Mouse (Mus musculus) ovary, adult 10 weeks (tissue): ENCODE data around the gene Cd1d1. TPM values are rescaled to one million over a fixed set of nuclear protein-coding genes. Genes with fewer than 3 reads are reported as not detected.

ENCODE experiments used
- polyA plus RNA-seq: library from polyadenylated mRNA; stranded (reverse); fragments of 350-450 nt; fragmentation: Illumina TruSeq; extraction: RNeasy Lipid Tissue Mini Kit (QIAGEN cat#74804); gene quantifications from one replicate; pipeline ENCODE4 v1.2.3, GENCODE M21; 2014

The Cd1d1 gene
- 49.9 TPM for polyA plus RNA-seq

DNA sequence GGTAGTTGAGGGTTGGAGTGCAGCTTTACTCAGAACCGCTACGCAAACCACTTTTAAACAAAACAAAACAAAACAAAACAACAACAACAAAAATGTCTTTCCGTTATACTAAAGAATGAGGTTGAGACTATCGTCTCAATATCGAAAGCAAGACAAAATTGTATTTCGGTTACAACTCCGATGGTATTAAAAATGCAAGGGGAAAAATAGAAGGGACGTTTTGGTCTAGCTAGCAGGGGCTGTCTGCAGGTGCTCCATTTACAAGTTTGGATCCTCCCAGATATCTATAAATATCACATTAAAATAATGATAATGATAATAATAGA lies at the start of gene Cd1d1:
Cd1d1 (minus strand) TSS at position 27 of the 326 bp plus-strand sequence.

Other genes starting within 250 kb of the Cd1d1 start
- 6.1 TPM for gene Dclk2, start 78.6 kb downstream of the Cd1d1 start, polyA plus RNA-seq
- gene Kirrel, start 175.3 kb upstream of the Cd1d1 start, polyA plus RNA-seq, result 8.3 TPM